Mouse (Mus musculus) adrenal gland, adult 8-10 months (tissue): ENCODE data around the gene Lmtk3. TPM values are rescaled to one million over a fixed set of nuclear protein-coding genes. Genes with fewer than 3 reads are reported as not detected.

Experiments used
- total RNA-seq, 4 experiments: library from RNA; stranded (reverse); gene quantifications; 2 replicates each; pipeline ENCODE4 v1.2.4; 2022

The Lmtk3 gene
- total RNA-seq, 4 experiments from 2014 or later = 8.9 to 24.9 (median 15.5) TPM

Other genes with a start within 250 kb of the Lmtk3 start
- 1 to 10 TPM in 2 of 4 experiments, under 1 TPM in 1, not detected in 1; 0.99 to 2.6 (median 2.1) TPM for gene Hsd17b14, start 228.8 kb upstream of the Lmtk3 start, total RNA-seq
- gene Bcat2, start 213.6 kb upstream of the Lmtk3 start, total RNA-seq = 100 to 1,000 TPM; 191 to 306 (median 245) TPM
- gene Fgf21, start 168.2 kb upstream of the Lmtk3 start, total RNA-seq = not detected
- gene Fut1, start 166.4 kb upstream of the Lmtk3 start, total RNA-seq = not detected
- gene Izumo1, start 161.9 kb upstream of the Lmtk3 start, total RNA-seq = under 1 TPM; 0.14 to 0.68 (median 0.38) TPM
- 10 to 100 TPM; 15.5 to 30.2 (median 21.4) TPM for gene Rasip1, start 156.2 kb upstream of the Lmtk3 start, total RNA-seq
- gene Mamstr, start 143.8 kb upstream of the Lmtk3 start, total RNA-seq = 10 to 100 TPM in 1 of 4 experiments, 1 to 10 TPM in 3; 2.4 to 14.9 (median 3.6) TPM
- under 1 TPM in 2 of 4 experiments, not detected in 2; 0.11 to 0.18 TPM for gene Fut2, start 117.3 kb upstream of the Lmtk3 start, total RNA-seq
- gene Ntn5, start 99.7 kb upstream of the Lmtk3 start, total RNA-seq = under 1 TPM in 3 of 4 experiments, not detected in 1; 0.21 to 0.68 (median 0.32) TPM
- gene Sec1, start 89.3 kb upstream of the Lmtk3 start, total RNA-seq = under 1 TPM; 0.15 to 0.59 (median 0.30) TPM
- 10 to 100 TPM; 11.5 to 28.2 (median 18.9) TPM for gene Car11, start 83.9 kb upstream of the Lmtk3 start, total RNA-seq
- gene Dbp, start 78.7 kb upstream of the Lmtk3 start, total RNA-seq = 100 to 1,000 TPM; 254 to 411 (median 333) TPM
- 1,000 to 10,000 TPM; 1,011 to 1,224 (median 1,104) TPM for gene Rpl18, start 68.3 kb upstream of the Lmtk3 start, total RNA-seq
- gene Sphk2, start 65.7 kb upstream of the Lmtk3 start, total RNA-seq = 10 to 100 TPM; 36.9 to 40.2 (median 39.3) TPM
- 1 to 10 TPM in 1 of 4 experiments, under 1 TPM in 3; 0.29 to 2.1 (median 0.66) TPM for gene Fam83e, start 62.5 kb upstream of the Lmtk3 start, total RNA-seq
- gene Spaca4, start 57.9 kb upstream of the Lmtk3 start, total RNA-seq = not detected
- gene Sult2b1, start 931 bp downstream of the Lmtk3 start, total RNA-seq = 1 to 10 TPM in 2 of 4 experiments, under 1 TPM in 2; 0.52 to 4.5 (median 1.8) TPM
- 100 to 1,000 TPM; 112 to 140 (median 122) TPM for gene Cyth2, start 30.8 kb downstream of the Lmtk3 start, total RNA-seq
- under 1 TPM; 0.17 to 0.65 (median 0.36) TPM for gene Kcnj14, start 41.0 kb downstream of the Lmtk3 start, total RNA-seq
- gene Grwd1, start 47.2 kb downstream of the Lmtk3 start, total RNA-seq = 10 to 100 TPM; 24.8 to 31.5 (median 30.0) TPM
- gene Kdelr1, start 89.0 kb downstream of the Lmtk3 start, total RNA-seq = 100 to 1,000 TPM; 127 to 158 (median 151) TPM
- gene Grin2d, start 94.6 kb downstream of the Lmtk3 start, total RNA-seq = 1 to 10 TPM in 3 of 4 experiments, under 1 TPM in 1; 0.78 to 1.4 (median 1.2) TPM
- gene Syngr4, start 113.0 kb downstream of the Lmtk3 start, total RNA-seq = under 1 TPM in 1 of 4 experiments, not detected in 3; 0.78 TPM
- 10 to 100 TPM; 36.3 to 60.3 (median 52.9) TPM for gene Tmem143, start 113.2 kb downstream of the Lmtk3 start, total RNA-seq
- 100 to 1,000 TPM; 302 to 612 (median 463) TPM for gene Emp3, start 137.7 kb downstream of the Lmtk3 start, total RNA-seq
- gene Ccdc114, start 140.3 kb downstream of the Lmtk3 start, total RNA-seq = 10 to 100 TPM; 17.8 to 92.8 (median 47.9) TPM
- gene Abcc6, start 246.6 kb downstream of the Lmtk3 start, total RNA-seq = under 1 TPM; 0.08 to 0.31 (median 0.15) TPM
- 10 to 100 TPM; 60.6 to 73.0 (median 69.1) TPM for gene Nomo1, start 250.0 kb downstream of the Lmtk3 start, total RNA-seq